In the genomic region with DNA sequence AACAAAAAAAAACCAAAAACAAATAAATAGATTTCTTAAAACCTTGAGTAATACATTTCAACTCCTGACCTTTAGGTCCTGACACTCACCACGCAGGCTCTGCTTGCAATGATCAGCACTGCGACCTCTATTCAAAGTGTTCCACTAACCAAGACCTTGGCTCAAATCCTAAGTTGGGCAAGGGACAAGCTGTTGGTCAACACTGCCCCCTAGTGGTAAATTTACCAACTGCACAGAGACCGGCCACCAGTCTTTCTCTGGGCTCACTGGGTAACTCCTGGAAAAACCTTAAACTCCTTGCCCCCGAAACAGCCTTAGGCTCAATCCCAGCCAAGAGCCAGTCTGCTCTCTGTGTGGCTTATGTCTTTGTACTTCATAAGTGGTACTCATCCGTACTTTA, we compare ENCODE assay signal across 1 mouse cellular context.
TF ChIP-seq lines count a peak whose summit lies in the region.

No protein-coding gene starts in this region.

TF ChIP-seq in CH12.LX, 34 proteins besides CTCF, POLR2A, EP300 and RAD21 (continued from another document):
- TF ChIP-seq JUN (IDR thresholded peaks at IDR 0.05; ENCODE audit: insufficient read depth, low read depth, low read length) = no peak
